Mouse (Mus musculus) urinary bladder, adult 2 months (tissue): ENCODE measurements at regions not wholly inside any gene's neighbourhood (a gene's known extent, or its start where the extent isn't known, plus 50 kb on each side); places are given as distances from the start of the nearest gene placed in this dataset.
"Not testable (repeated sequence)": the region's sequence is repeated elsewhere in the genome, so short reads cannot be mapped to it uniquely, and the experiment has no call there.

Source experiments
- DNase-seq: peaks from one replicate; pipeline ENCODE4 v3.0.0; 2022; ENCODE audit warnings: low spot score

DNA sequence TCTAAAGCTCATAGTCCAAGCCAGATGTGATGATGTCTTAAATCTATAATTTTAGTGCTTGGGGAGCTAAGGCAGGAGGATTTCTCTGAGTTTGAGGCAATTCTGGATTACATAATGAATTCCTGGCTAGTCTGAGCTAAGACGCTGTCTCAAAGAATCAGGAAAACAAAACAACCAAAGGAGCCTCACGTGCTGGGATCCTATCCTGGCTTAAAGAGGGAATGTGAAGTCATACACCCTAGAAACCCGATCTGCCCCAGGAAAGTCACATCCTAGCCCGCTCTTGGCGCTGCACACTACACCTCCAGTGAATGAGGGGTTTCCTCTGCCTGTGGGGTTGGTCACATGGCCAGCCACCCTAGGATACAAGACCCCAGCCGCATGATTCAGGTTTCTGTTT lies 211.2 kb downstream of the Glrx3 start:
- no peak for DNase-seq

GRCm38 (mm10) chr7:137649650-137650049 lies 212.2 kb downstream of the Glrx3 start:
- DNase-seq: no peak

- DNase-seq: no peak
Observed at GRCm38 (mm10) chr7:137653837-137654236, 216.4 kb downstream of the Glrx3 start.

- no peak for DNase-seq
Observed at GRCm38 (mm10) chr7:137667165-137667564, 229.8 kb downstream of the Glrx3 start.

- no peak for DNase-seq
Observed at GRCm38 (mm10) chr7:137671156-137671555, 233.7 kb downstream of the Glrx3 start.

DNA sequence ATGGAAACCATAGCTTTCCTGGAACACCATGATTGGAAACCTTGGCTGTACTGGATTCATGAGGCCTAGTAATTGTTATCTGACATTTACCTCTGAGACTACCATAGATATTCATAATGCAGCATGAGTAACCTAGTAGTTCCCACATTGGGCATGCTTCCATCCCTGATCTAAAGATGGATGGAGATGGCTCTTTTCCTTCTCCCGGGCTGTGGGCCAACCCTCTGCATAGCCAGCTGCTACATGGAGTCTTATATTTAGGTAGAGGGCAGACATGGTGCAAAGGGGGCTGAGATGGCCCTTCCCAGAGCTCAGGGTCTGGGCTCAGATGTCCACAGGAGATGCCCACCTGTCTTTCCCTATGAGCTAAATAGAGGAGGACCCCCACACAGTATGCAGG lies 237.2 kb downstream of the Glrx3 start:
- no peak for DNase-seq

DNA sequence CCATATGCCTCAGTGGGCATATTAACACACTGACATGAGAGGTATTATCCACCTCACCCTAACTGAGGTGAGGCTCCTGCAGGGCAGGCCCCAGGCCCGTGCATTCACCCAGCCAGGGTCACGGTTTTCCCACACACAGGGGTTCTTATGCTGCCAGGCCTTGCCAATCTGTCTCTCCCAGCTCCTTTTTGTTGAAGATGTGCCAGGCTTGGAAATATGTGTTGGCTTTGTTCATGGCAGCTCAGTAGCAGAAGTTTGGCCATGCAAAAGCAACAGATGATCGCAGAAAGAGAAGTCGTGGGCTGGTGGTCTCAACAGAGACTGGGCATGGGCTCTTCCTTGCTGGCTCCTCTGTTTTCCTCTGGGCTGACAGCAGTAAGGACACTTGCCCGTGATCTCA lies 238.0 kb downstream of the Glrx3 start:
- DNase-seq: no peak

- DNase-seq: no peak
Observed at GRCm38 (mm10) chr7:137684826-137685225, 247.4 kb downstream of the Glrx3 start.

DNA sequence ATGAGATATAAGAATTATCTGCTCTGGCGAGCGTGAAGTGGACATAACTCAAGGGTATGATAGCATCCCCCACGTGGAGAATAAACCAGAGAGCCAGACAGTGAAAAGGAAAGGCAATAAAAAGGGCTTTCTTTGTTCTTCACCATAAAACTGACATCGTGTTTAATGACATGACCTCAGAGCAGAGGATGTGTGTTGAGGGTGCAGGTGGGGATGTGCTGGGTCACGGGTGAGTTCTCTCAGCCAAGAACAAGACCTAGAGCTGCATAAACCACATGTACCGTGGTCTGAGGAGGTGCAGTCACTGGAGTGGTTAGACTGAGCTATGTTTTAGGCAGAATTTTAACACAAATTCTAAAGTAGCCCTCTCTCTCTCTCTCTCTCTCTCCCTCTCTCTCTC lies 247.9 kb downstream of the Glrx3 start:
- no peak for DNase-seq

GRCm38 (mm10) chr7:137696831-137697230 lies 259.4 kb downstream of the Glrx3 start:
- no peak for DNase-seq

DNA sequence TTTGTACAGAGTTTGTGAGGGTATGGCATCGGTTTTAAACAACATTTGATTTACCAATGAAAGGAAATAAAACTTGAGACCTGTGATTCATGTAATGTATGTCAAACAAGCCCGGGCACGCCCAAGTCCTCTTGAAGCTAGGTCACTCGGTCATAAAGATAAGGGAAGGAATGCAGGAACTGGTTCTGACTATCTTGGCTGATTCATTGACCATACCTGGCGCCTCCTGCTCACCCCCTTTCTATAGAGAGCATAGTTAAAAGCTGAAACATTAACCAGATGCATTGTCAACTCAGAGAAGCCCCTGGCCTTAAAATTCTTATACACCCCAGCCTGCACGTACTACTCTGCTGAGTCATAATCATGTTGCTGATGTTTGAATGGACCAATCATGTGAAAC lies 261.1 kb downstream of the Glrx3 start:
- not testable (repeated sequence) for DNase-seq

- DNase-seq: no peak
Observed at GRCm38 (mm10) chr7:137712862-137713261, 275.4 kb downstream of the Glrx3 start.

- DNase-seq: no peak
Observed at GRCm38 (mm10) chr7:137713856-137714255, 276.4 kb downstream of the Glrx3 start.

DNA sequence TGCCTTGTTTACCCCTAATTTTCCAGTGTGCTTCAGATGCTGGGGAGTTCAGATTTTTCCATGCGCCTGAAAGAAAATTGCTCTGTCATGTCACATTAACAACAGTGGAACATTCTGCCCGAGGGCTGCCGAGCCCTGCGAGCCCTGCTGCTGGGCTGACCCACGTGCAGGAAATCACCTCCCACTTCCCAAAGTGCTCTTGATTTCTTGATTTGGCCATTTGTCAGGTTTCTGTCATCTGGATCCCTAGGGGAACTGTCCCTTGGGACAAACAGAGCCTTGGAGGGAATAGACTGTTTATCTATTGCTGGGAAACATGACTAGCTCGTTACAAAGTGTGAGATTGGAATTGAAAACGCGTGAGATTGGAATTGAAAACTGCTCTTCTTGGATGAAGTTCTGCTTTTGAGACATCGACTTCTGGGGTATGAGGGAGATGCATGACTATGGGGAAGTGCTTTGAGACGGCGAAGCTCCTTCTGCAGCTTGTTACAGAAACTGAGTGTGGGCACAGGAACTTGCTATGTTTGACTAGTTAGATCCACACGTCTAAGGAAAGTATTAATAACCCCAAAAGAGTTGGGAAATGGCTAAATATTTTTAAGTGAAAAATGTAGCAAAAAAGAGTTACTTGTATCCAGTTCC lies 277.0 kb downstream of the Glrx3 start:
- DNase-seq: no peak

- no peak for DNase-seq
Observed at GRCm38 (mm10) chr7:137715126-137715900, 277.9 kb downstream of the Glrx3 start.

GRCm38 (mm10) chr7:137723361-137724040 lies 286.1 kb downstream of the Glrx3 start:
- no peak for DNase-seq

- DNase-seq: no peak
Observed at GRCm38 (mm10) chr7:137726031-137726430, 288.6 kb downstream of the Glrx3 start.

DNA sequence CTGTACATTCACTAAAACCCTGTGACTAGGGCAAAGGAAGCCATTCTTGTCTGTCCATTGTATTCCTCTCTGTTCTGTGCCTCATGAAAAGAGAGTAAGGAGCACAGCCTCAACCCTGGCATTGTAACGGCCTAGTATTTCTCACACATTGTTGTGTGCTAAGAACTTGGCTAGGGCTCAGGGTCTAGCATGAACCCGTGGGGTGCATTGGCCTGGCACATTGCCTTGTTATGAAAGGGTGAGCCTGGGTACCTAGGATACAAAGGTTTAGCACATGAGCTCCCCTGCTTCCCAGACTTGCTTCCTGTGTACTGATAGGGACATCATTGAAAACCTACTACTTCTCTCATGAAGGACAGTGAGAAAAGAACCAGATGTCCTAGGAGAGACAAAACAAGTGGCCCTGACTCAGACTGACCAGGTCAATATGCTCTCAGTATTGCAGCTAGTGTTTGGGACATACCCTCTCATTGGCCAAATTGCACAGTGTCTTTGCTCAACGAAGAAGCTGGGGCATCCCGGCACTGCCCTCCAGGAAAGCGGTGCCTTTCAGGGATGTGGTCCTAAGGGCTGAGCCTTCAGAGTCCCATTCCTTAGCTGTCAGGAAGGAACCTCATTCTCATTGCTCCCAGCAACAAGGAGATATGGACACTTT lies 298.6 kb downstream of the Glrx3 start:
- DNase-seq: no peak

DNA sequence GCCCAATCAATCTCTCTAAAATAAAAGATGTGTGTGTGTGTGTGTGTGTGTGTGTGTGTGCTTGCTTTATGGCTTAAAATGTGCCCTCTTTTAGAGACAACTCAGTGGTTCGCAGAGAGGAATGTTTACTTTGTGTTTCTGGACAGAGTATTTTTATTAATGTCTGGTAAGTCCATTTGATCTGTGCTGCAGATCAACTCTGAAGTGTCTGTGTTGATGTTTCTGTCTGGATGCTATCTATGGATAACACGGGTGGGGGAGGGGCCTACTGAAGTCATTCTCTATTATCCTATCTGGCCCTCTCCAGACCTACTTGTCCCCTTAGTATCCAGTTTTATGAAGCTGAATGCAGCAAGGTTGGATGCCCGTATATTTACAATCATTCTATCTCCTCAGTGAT lies 304.3 kb downstream of the Glrx3 start:
- DNase-seq: no peak

DNA sequence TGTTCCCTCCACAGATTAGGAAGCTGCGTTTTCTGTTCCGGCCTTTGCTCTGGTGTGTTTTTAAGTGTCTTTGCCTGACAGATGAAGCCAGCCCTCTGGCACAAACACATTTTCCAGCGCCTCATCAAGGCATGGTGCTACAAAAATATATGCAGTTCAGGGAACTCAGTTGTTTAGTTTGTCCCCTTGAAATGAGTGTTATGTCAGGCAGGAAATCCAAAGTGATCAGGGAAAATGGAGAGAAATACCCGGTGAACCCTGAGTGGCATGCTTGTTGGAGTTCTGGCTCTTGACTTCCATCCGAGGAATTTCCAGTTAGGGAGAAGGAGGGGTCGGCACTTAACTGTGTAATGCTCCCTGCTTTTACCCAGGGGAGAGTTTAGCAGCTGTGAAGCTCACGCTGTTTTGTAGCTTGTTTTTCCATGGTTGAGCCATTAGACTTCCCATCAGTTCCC lies 304.9 kb downstream of the Glrx3 start:
- DNase-seq: no peak

- DNase-seq: no peak
Observed at GRCm38 (mm10) chr7:137745575-137745974, 308.2 kb downstream of the Glrx3 start.

- no peak for DNase-seq
Observed at GRCm38 (mm10) chr7:137745991-137746390, 308.6 kb downstream of the Glrx3 start.
